Mouse (Mus musculus) yolk sac, embryonic 10.5 days (tissue): ENCODE results near the gene Dock9.

ENCODE experiments used
- DNase-seq: peaks from one replicate; pipeline ENCODE4 v3.0.0-alpha.2; 2017; ENCODE audit warnings: low spot score

Gene Dock9

GRCm38 (mm10) chr14:121797457-121798410, at the start of gene Dock9:
Gene Dock9 (minus strand): TSS chr14:121797837.
- peak; percentile 99 for DNase-seq

GRCm38 (mm10) chr14:121844486-121844885, 46.8 kb upstream of the Dock9 start:
- DNase-seq = no peak

GRCm38 (mm10) chr14:121840217-121840616, 42.6 kb upstream of the Dock9 start:
- no peak for DNase-seq

GRCm38 (mm10) chr14:121838161-121838560, 40.5 kb upstream of the Dock9 start:
- DNase-seq = no peak

GRCm38 (mm10) chr14:121833001-121833520, 35.4 kb upstream of the Dock9 start:
- no peak for DNase-seq

- DNase-seq = no peak
Observed at GRCm38 (mm10) chr14:121829816-121830442, 32.3 kb upstream of the Dock9 start.

- DNase-seq = peak; percentile 65
Observed at GRCm38 (mm10) chr14:121827091-121827490, 29.5 kb upstream of the Dock9 start.

- no peak for DNase-seq
Observed at GRCm38 (mm10) chr14:121825521-121826445, 28.1 kb upstream of the Dock9 start.

GRCm38 (mm10) chr14:121824322-121825103, 26.9 kb upstream of the Dock9 start:
- DNase-seq = peak; percentile 88

- no peak for DNase-seq
Observed at GRCm38 (mm10) chr14:121822997-121823396, 25.4 kb upstream of the Dock9 start.

- DNase-seq = no peak
Observed at GRCm38 (mm10) chr14:121822506-121822905, 24.9 kb upstream of the Dock9 start.

GRCm38 (mm10) chr14:121806791-121807190, 9.2 kb upstream of the Dock9 start:
- no peak for DNase-seq

- DNase-seq = no peak
Observed at GRCm38 (mm10) chr14:121806316-121806715, 8.7 kb upstream of the Dock9 start.

- DNase-seq = no peak
Observed at GRCm38 (mm10) chr14:121804461-121804860, 6.8 kb upstream of the Dock9 start.

- no peak for DNase-seq
Observed at GRCm38 (mm10) chr14:121800962-121801361, 3.3 kb upstream of the Dock9 start.

GRCm38 (mm10) chr14:121799112-121799511, 1.5 kb upstream of the Dock9 start:
- DNase-seq = no peak

GRCm38 (mm10) chr14:121798411-121798799, 768 bp upstream of the Dock9 start:
- DNase-seq = peak; percentile 94

- DNase-seq = no peak
Observed at GRCm38 (mm10) chr14:121796571-121797456, 823 bp downstream of the Dock9 start.

GRCm38 (mm10) chr14:121795536-121795935, 2.1 kb downstream of the Dock9 start:
- no peak for DNase-seq

GRCm38 (mm10) chr14:121793639-121794038, 4.0 kb downstream of the Dock9 start:
- no peak for DNase-seq
